In genomic region chr5:135900701-135901100, GRCm38 (mm10) we compare ENCODE assay signal across 16 mouse cellular contexts. TPM values are rescaled to one million over a fixed set of nuclear protein-coding genes. Genes with fewer than 3 reads are reported as not detected.
DNase-seq lines count a peak whose midpoint lies in the region; ATAC-seq and TF ChIP-seq lines count a peak whose summit lies in the region.
"Had no signal": no experiment of that assay in that cellular context is flagged by ENCODE, and none has a peak within 500 bp of the region (broad histone marks: within the 10 kb centered on the region; RNA-seq: fewer than 3 reads in every experiment).

No protein-coding gene starts in this region.

- WGBS in cerebellum, adult 2 months = 83% methylated on average over 3 of the region's 3 CpGs
- 87% methylated on average over 3 of the region's 3 CpGs for WGBS in midbrain, postnatal 0 days
- WGBS in midbrain, embryonic 10.5 days = 84% methylated on average over 3 of the region's 3 CpGs
- 80% methylated on average over 3 of the region's 3 CpGs for WGBS in stomach, postnatal 0 days

- TF ChIP-seq CTCF in cerebellum, adult 2 months (IDR thresholded peaks at IDR 0.05; ENCODE audit: borderline replicate concordance, insufficient read depth, low read depth, low read length) = peak; percentile 40
- TF ChIP-seq CTCF in layer of hippocampus, adult 2 months (conservative IDR thresholded peaks at IDR 0.05) = peak; percentile 66
- TF ChIP-seq CTCF in midbrain, postnatal 0 days (IDR thresholded peaks at IDR 0.05) = peak; percentile 65
- peak; percentile 63 for TF ChIP-seq CTCF in stomach, postnatal 0 days (IDR thresholded peaks at IDR 0.05; ENCODE audit: low read depth)

- no peak overlapping the region for H3K27ac ChIP-seq in cerebellum, adult 2 months (ENCODE audit: insufficient read depth, low read length)
- H3K27ac ChIP-seq in layer of hippocampus, adult 2 months = no peak overlapping the region
- no peak overlapping the region for H3K27ac ChIP-seq in midbrain, postnatal 0 days (ENCODE audit: low read depth, low read length)
- H3K27ac ChIP-seq in midbrain, embryonic 10.5 days (replicated peaks) = no peak overlapping the region
- no peak overlapping the region for H3K27ac ChIP-seq in stomach, postnatal 0 days (replicated peaks)
- H3K27ac ChIP-seq: embryonic facial prominence, embryonic 10.5 days; neural tube, embryonic 13.5 days had no signal

- H3K4me3 ChIP-seq in cerebellum, adult 2 months (replicated peaks; ENCODE audit: insufficient read depth, low read depth, low read length) = no peak overlapping the region
- H3K4me3 ChIP-seq in layer of hippocampus, adult 2 months = no peak overlapping the region
- H3K4me3 ChIP-seq in midbrain, postnatal 0 days (ENCODE audit: low read depth, low read length) = no peak overlapping the region
- no peak overlapping the region for H3K4me3 ChIP-seq in midbrain, embryonic 10.5 days
- no peak overlapping the region for H3K4me3 ChIP-seq in stomach, postnatal 0 days (ENCODE audit: low read depth, low read length)
- H3K4me3 ChIP-seq: embryonic facial prominence, embryonic 10.5 days; neural tube, embryonic 13.5 days had no signal

- H3K27me3 ChIP-seq in cerebellum, adult 2 months (ENCODE audit: control insufficient read depth, insufficient read depth, low read length) = no peaks in the 10 kb centered on the region
- no peaks in the 10 kb centered on the region for H3K27me3 ChIP-seq in midbrain, postnatal 0 days (ENCODE audit: insufficient read depth, low read length)
- H3K27me3 ChIP-seq in midbrain, embryonic 10.5 days (ENCODE audit: low read depth, poor library complexity, severe bottlenecking) = no peaks in the 10 kb centered on the region
- no peaks in the 10 kb centered on the region for H3K27me3 ChIP-seq in stomach, postnatal 0 days (ENCODE audit: control insufficient read depth, insufficient read depth, low read length)
- H3K27me3 ChIP-seq: neural tube, embryonic 13.5 days had no signal

- no peaks in the 10 kb centered on the region for H3K36me3 ChIP-seq in midbrain, postnatal 0 days (ENCODE audit: insufficient read depth, low read length)
- peaks cover 6% of the 10 kb centered on the region; the same call in 1 of the 2 replicates for H3K36me3 ChIP-seq in midbrain, embryonic 10.5 days
- no peaks in the 10 kb centered on the region for H3K36me3 ChIP-seq in stomach, postnatal 0 days (ENCODE audit: control insufficient read depth, insufficient read depth, low read length)

- TF ChIP-seq POLR2A in cerebellum, adult 2 months (IDR thresholded peaks at IDR 0.05; ENCODE audit: borderline replicate concordance, insufficient read depth, low read length) = no peak

- ATAC-seq in midbrain, postnatal 0 days (ENCODE audit: low FRiP score) = no peak
- no peak for ATAC-seq in stomach, postnatal 0 days (ENCODE audit: low FRiP score, low TSS enrichment)
- ATAC-seq: midbrain, embryonic 16.5 days had no signal

- no peak overlapping the region for H3K9ac ChIP-seq in midbrain, postnatal 0 days (replicated peaks; ENCODE audit: low read length, poor library complexity, severe bottlenecking)
- H3K9ac ChIP-seq in stomach, postnatal 0 days (ENCODE audit: low read length) = no peak overlapping the region
- H3K9ac ChIP-seq: neural tube, embryonic 13.5 days had no signal

- no peak overlapping the region for H3K4me2 ChIP-seq in midbrain, postnatal 0 days (ENCODE audit: low read depth, low read length, poor library complexity, severe bottlenecking)
- no peak overlapping the region for H3K4me2 ChIP-seq in stomach, postnatal 0 days (replicated peaks; ENCODE audit: low read depth)
- H3K4me2 ChIP-seq: neural tube, embryonic 13.5 days had no signal

- TF ChIP-seq EP300 in stomach, postnatal 0 days (optimal IDR thresholded peaks at IDR 0.05) = no peak

- H3K9me3 ChIP-seq in midbrain, postnatal 0 days (ENCODE audit: low read length) = no peaks in the 10 kb centered on the region
- no peaks in the 10 kb centered on the region for H3K9me3 ChIP-seq in midbrain, embryonic 10.5 days (replicated peaks)
- H3K9me3 ChIP-seq in stomach, postnatal 0 days (ENCODE audit: control insufficient read depth, low read length) = no peaks in the 10 kb centered on the region
- H3K9me3 ChIP-seq: embryonic facial prominence, embryonic 10.5 days; G1E; neural tube, embryonic 13.5 days had no signal

- peak in 1 of 2 experiments; percentile 17 for DNase-seq in cerebellum, adult 2 months
- no peak for DNase-seq in cerebellum, postnatal 14 days
- DNase-seq in layer of hippocampus, adult 2 months (ENCODE audit: low spot score in 2 of 2) = no peak
- no peak for DNase-seq in layer of hippocampus, adult 11-12 months (ENCODE audit: low spot score)
- DNase-seq in midbrain, postnatal 0 days (ENCODE audit: low spot score) = peak; percentile 44
- no peak for DNase-seq in midbrain, embryonic 10.5 days (ENCODE audit: low spot score)
- no peak for DNase-seq in stomach, postnatal 0 days (ENCODE audit: low spot score)
- no peak for DNase-seq in cerebellum, postnatal 25 days
- DNase-seq: cerebellum, adult 9-11 months; heart, adult 11 months; heart, postnatal 14 days had no signal

- no peaks in the 10 kb centered on the region for H3K4me1 ChIP-seq in cerebellum, adult 2 months (ENCODE audit: control insufficient read depth, insufficient read depth, low read length)
- no peaks in the 10 kb centered on the region for H3K4me1 ChIP-seq in midbrain, postnatal 0 days (ENCODE audit: insufficient read depth, low read length)
- H3K4me1 ChIP-seq in midbrain, embryonic 10.5 days = peaks cover 26% of the 10 kb centered on the region
- no peaks in the 10 kb centered on the region for H3K4me1 ChIP-seq in stomach, postnatal 0 days (replicated peaks; ENCODE audit: control insufficient read depth, insufficient read depth)

RNA-seq across cellular contexts. Expression of gene Hspb1, which starts 13.0 kb away (rescaled TPM):
- polyA plus RNA-seq in cerebellum, adult 2 months (2012; rRNA removed) = 42.9 and 49.2 TPM in 2 replicates
- total RNA-seq in layer of hippocampus, adult 2 months (2021) = 10 to 100 TPM; 15.4 to 16.8 TPM
- total RNA-seq in midbrain, postnatal 0 days (2014; rRNA removed) = 26.2 and 28.8 TPM in 2 replicates
- polyA plus RNA-seq in midbrain, postnatal 0 days (2015; fragmentation: Nextera tagmentation; extraction: Ambion mirVana) = 19.2 and 19.3 TPM in 2 replicates
- polyA plus RNA-seq in midbrain, embryonic 10.5 days (2016; fragmentation: Nextera tagmentation; extraction: Ambion mirVana) = 7.8 and 8.5 TPM in 2 replicates
- polyA plus RNA-seq in stomach, postnatal 0 days (2015; fragmentation: Nextera tagmentation; extraction: Ambion mirVana) = 1,235 and 1,355 TPM in 2 replicates
- total RNA-seq: G1E; megakaryocyte progenitor cell, adult 5-6 weeks had no signal
- polyA plus RNA-seq: G1E had no signal

RNA-seq across cellular contexts. Expression of gene Ywhag, which starts 33.7 kb away (rescaled TPM):
- 445 and 493 TPM in 2 replicates for polyA plus RNA-seq in cerebellum, adult 2 months (2012; rRNA removed)
- 1,000 to 10,000 TPM; 1,218 to 1,292 TPM for total RNA-seq in layer of hippocampus, adult 2 months (2021)
- total RNA-seq in midbrain, postnatal 0 days (2014; rRNA removed) = 357 and 411 TPM in 2 replicates
- polyA plus RNA-seq in midbrain, postnatal 0 days (2015; fragmentation: Nextera tagmentation; extraction: Ambion mirVana) = 906 and 919 TPM in 2 replicates
- polyA plus RNA-seq in midbrain, embryonic 10.5 days (2016; fragmentation: Nextera tagmentation; extraction: Ambion mirVana) = 270 and 311 TPM in 2 replicates
- polyA plus RNA-seq in stomach, postnatal 0 days (2015; fragmentation: Nextera tagmentation; extraction: Ambion mirVana) = 86.0 and 89.2 TPM in 2 replicates

Comparison
In these comparisons a context has a peak if more than half of its experiments do, and no peak if none do; other contexts are left out.
1. RNA of gene Hspb1, which starts 13.0 kb away (polyA plus RNA-seq): 1,235 to 1,355 TPM in stomach, postnatal 0 days; 42.9 to 49.2 TPM in cerebellum, adult 2 months, 19.2 to 19.3 TPM in midbrain, postnatal 0 days and 7.8 to 8.5 TPM in midbrain, embryonic 10.5 days; every median in the first group is over 10 times any median in the second.
2. Peak in every context shown above with its lines, with median percentiles within 50 percentile points of each other: CTCF ChIP-seq.